Mouse (Mus musculus) layer of hippocampus, adult 8-10 months (tissue): Measurements from ENCODE around the gene Rit1. TPM values are rescaled to one million over a fixed set of nuclear protein-coding genes. Genes with fewer than 3 reads are reported as not detected.
A peak's percentile ranks its signal among the peaks of the same experiment; 100 is the strongest.
"Not testable (repeated sequence)": the region's sequence is repeated elsewhere in the genome, so short reads cannot be mapped to it uniquely, and the experiment has no call there.

Source experiments
- DNase-seq, 2 experiments: peaks; one replicate each; pipeline ENCODE4 v3.0.0; 2022; ENCODE audit warnings: low spot score in 2 of 2
- total RNA-seq, 4 experiments: library from RNA; stranded (reverse); gene quantifications; 2 replicates each; pipeline ENCODE4 v1.2.4; 2022

Gene Rit1
- 10 to 100 TPM; 39.5 to 44.0 (median 43.6) TPM for total RNA-seq

GRCm38 (mm10) chr3:88716399-88717197, at the start of gene Rit1:
Gene Rit1, plus strand, starts transcription at chr3:88716838.
- DNase-seq = peak in 1 of 2 experiments; percentile 65

GRCm38 (mm10) chr3:88677399-88677798, 39.2 kb upstream of the Rit1 start:
- DNase-seq = peak in 1 of 2 experiments; percentile 32

- no peak for DNase-seq
Observed at GRCm38 (mm10) chr3:88683814-88684213, 32.8 kb upstream of the Rit1 start.

- no peak for DNase-seq
Observed at GRCm38 (mm10) chr3:88684236-88684979, 32.2 kb upstream of the Rit1 start.

GRCm38 (mm10) chr3:88684980-88685941, 31.4 kb upstream of the Rit1 start, which contains the start of gene Khdc4:
Gene Khdc4, plus strand, starts transcription at chr3:88685803.
- peak; percentile 96 to 98 for DNase-seq

- DNase-seq = peak in 1 of 2 experiments; percentile 36
Observed at GRCm38 (mm10) chr3:88685958-88686451, 30.6 kb upstream of the Rit1 start.

- DNase-seq = no peak
Observed at GRCm38 (mm10) chr3:88686734-88687611, 29.7 kb upstream of the Rit1 start.

GRCm38 (mm10) chr3:88689079-88689478, 27.6 kb upstream of the Rit1 start:
- DNase-seq = no peak

- no peak for DNase-seq
Observed at GRCm38 (mm10) chr3:88695545-88695944, 21.1 kb upstream of the Rit1 start.

GRCm38 (mm10) chr3:88698051-88698450, 18.6 kb upstream of the Rit1 start:
- no peak for DNase-seq

GRCm38 (mm10) chr3:88698834-88699233, 17.8 kb upstream of the Rit1 start:
- DNase-seq = no peak

- no peak for DNase-seq
Observed at GRCm38 (mm10) chr3:88700247-88700646, 16.4 kb upstream of the Rit1 start.

GRCm38 (mm10) chr3:88701222-88701621, 15.4 kb upstream of the Rit1 start:
- no peak for DNase-seq

GRCm38 (mm10) chr3:88713709-88714108, 2.9 kb upstream of the Rit1 start:
- no peak for DNase-seq

GRCm38 (mm10) chr3:88714725-88715124, 1.9 kb upstream of the Rit1 start:
- no peak for DNase-seq

- DNase-seq = not testable (repeated sequence)
Observed at GRCm38 (mm10) chr3:88715716-88716115, 922 bp upstream of the Rit1 start.

GRCm38 (mm10) chr3:88717198-88717798, 660 bp downstream of the Rit1 start:
- DNase-seq = no peak

GRCm38 (mm10) chr3:88717831-88718230, 1.2 kb downstream of the Rit1 start:
- DNase-seq = no peak

- DNase-seq = no peak
Observed at GRCm38 (mm10) chr3:88719098-88719497, 2.5 kb downstream of the Rit1 start.

GRCm38 (mm10) chr3:88736556-88736955, 19.9 kb downstream of the Rit1 start:
- no peak for DNase-seq
